Mouse (Mus musculus) Muller cell, postnatal 12 days (primary cell): ENCODE results near the gene Tas2r126.

Source experiments
- DNase-seq: peaks from one replicate; pipeline ENCODE4 v3.0.0-alpha.2; 2015; ENCODE audit errors: inconsistent ontology term

The Tas2r126 gene

GRCm38 (mm10) chr6:42484633-42485032, 50.3 kb downstream of the Tas2r126 start:
- no peak for DNase-seq
